Mouse (Mus musculus) hindbrain, embryonic 11.5 days (tissue): ENCODE data around the gene Rasl10a. TPM values are rescaled to one million over a fixed set of nuclear protein-coding genes. Genes with fewer than 3 reads are reported as not detected.

ENCODE experiments used
- ATAC-seq: fragments of 200-750 bp; cut with Nextera tagmentation; 2 replicates; pipeline ENCODE4 v1.8.0; 2017; ENCODE audit warnings: mild to moderate bottlenecking, moderate TSS enrichment, moderate library complexity; ENCODE audit not compliant: low FRiP score
- DNase-seq: peaks from one replicate; pipeline ENCODE4 v3.0.0-alpha.2; 2015; ENCODE audit warnings: low spot score
- H3K27ac ChIP-seq: fragments of 300-500 bp; sonication (generic); 2 replicates; pipeline ENCODE4 v1.5.1; 2014; ENCODE audit warnings: mild to moderate bottlenecking, low read depth, low read length
- H3K27me3 ChIP-seq: fragments of 300-500 bp; sonication (generic); 2 replicates; pipeline ENCODE4 v1.6.1; 2014; ENCODE audit warnings: mild to moderate bottlenecking, low read length, moderate library complexity, mixed read lengths; ENCODE audit not compliant: control insufficient read depth, insufficient read depth
- H3K36me3 ChIP-seq: fragments of 300-500 bp; sonication (generic); 2 replicates; pipeline ENCODE4 v1.6.1; 2014; ENCODE audit warnings: mild to moderate bottlenecking, low read length, moderate library complexity, mixed read lengths; ENCODE audit not compliant: control insufficient read depth, insufficient read depth
- H3K4me1 ChIP-seq: fragments of 300-500 bp; sonication (generic); replicated peaks from 2 replicates; pipeline ENCODE4 v1.6.1; 2014; ENCODE audit warnings: low read length, mixed read lengths; ENCODE audit not compliant: control insufficient read depth, insufficient read depth
- H3K4me2 ChIP-seq: fragments of 300-500 bp; sonication (generic); replicated peaks from 2 replicates; pipeline ENCODE4 v1.6.1; 2014; ENCODE audit warnings: mild to moderate bottlenecking, low read depth, low read length
- H3K4me3 ChIP-seq: fragments of 300-500 bp; sonication (generic); 2 replicates; pipeline ENCODE4 v1.5.1; 2014; ENCODE audit warnings: low read depth, low read length
- H3K9ac ChIP-seq: fragments of 300-500 bp; sonication (generic); 2 replicates; pipeline ENCODE4 v1.6.1; 2014; ENCODE audit warnings: low read depth, low read length
- H3K9me3 ChIP-seq: fragments of 300-500 bp; sonication (generic); 2 replicates; pipeline ENCODE4 v1.6.1; 2016; ENCODE audit warnings: low read length; ENCODE audit not compliant: control insufficient read depth
- WGBS: fragments of 180-500 bp; shearing (Covaris S2); extraction: QIAGEN DNeasy Blood & Tissue Kit; methylation state at CpG from one replicate; pipeline ENCODE4 v1.1.7; 2014; 5-methylcytosine and 5-hydroxymethylcytosine counted together
- polyA plus RNA-seq: library from polyadenylated mRNA; unstranded; fragments of >200 nt; fragmentation: Nextera tagmentation; extraction: Ambion mirVana; gene quantifications from 2 replicates; pipeline ENCODE4 v1.2.1, GENCODE M21; 2014

Gene Rasl10a
- polyA plus RNA-seq, 1 experiment from 2014 or later, result 0.46 TPM

DNA sequence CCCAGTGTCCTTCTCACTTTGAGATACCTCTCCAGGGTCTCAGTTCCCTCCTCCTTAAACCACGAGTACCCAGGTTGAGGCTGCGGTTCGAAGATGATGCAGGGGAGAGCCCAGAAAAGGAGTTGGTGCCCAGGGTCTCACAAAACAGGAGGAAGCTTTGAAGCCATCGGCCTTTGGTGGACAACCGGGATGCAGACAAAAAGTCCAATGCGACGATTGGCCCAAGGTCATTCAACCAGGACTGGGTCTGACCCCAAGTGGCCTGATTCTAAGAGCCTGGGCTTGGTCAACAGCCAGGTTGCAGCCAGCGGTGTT is 430 bp upstream of the Rasl10a start:
- peaks cover 23% of the 10 kb centered on the region for H3K4me1 ChIP-seq
- no peak for DNase-seq
- 14% methylated on average over 8 of the region's 8 CpGs for WGBS

GRCm38 (mm10) chr11:5058783-5059182 is 855 bp downstream of the Rasl10a start:
- H3K36me3 ChIP-seq, result no peaks in the 10 kb centered on the region
- no peak overlapping the region for H3K27ac ChIP-seq
- peaks cover 81% of the 10 kb centered on the region for H3K27me3 ChIP-seq
- H3K4me2 ChIP-seq, result no peak overlapping the region
- H3K4me3 ChIP-seq, result no peak overlapping the region
- WGBS, result 42% methylated on average over 9 of the region's 9 CpGs
- H3K9me3 ChIP-seq, result no peaks in the 10 kb centered on the region
- ATAC-seq (no peak), DNase-seq (no peak)
- H3K9ac ChIP-seq, result no peak overlapping the region
- H3K4me1 ChIP-seq, result peaks cover 26% of the 10 kb centered on the region

More for the DNA sequence above, 430 bp upstream of the Rasl10a start:
- Histone ChIP-seq H3K27me3 (peaks cover 68% of the 10 kb centered on the region), H3K4me3 (peak overlapping the region; percentile 45), H3K27ac (no peak overlapping the region), H3K9ac (peak overlapping the region; percentile 48; the same call in 1 of the 2 replicates), H3K9me3 (no peaks in the 10 kb centered on the region), H3K4me2 (peak overlapping the region; percentile 87), H3K36me3 (no peaks in the 10 kb centered on the region)
- ATAC-seq, result no peak

DNA sequence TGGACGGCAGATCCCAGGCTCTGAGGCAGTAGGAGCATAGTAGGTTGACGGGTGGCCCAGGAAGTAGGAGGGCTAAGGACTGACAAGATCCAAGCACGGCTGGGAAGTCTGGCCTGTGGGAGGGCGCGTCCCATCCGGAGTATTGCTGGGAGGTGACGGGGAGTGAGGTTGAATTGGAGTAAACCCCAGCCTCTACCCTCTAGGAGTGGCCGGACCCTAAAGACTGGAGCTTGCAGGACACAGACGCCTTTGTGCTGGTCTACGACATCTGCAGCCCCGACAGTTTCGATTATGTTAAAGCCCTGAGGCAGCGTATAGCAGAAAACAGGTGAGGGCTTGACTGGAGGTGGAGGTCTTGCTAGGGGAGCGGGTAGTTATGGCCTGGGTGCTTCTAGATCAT is 1.3 kb downstream of the Rasl10a start:
- Histone ChIP-seq H3K4me2 (no peak overlapping the region), H3K4me1 (peaks cover 26% of the 10 kb centered on the region), H3K27ac (no peak overlapping the region), H3K9me3 (no peaks in the 10 kb centered on the region), H3K9ac (no peak overlapping the region), H3K36me3 (no peaks in the 10 kb centered on the region), H3K27me3 (peaks cover 85% of the 10 kb centered on the region), H3K4me3 (no peak overlapping the region)
- ATAC-seq, result no peak
- WGBS, result 28% methylated on average over 14 of the region's 14 CpGs
- no peak for DNase-seq

DNA sequence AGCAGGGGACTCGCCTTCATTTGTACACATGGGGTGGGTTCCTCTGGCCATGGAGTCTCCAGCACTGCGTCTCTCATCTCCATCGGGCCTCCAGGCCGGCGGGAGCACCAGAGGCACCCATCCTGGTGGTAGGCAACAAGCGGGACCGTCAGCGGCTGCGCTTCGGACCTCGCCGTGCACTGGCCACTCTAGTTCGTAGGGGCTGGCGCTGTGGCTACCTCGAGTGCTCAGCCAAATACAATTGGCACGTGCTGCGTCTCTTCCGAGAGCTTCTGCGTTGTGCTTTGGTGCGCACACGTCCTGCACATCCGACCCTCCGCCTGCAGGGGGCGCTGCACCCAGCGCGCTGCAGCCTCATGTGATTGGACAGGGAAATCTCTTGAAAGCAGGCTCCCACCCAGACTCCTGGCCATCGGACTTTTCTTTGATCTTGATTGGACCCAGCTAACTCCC is 1.8 kb downstream of the Rasl10a start:
- H3K4me3 ChIP-seq, result no peak overlapping the region
- WGBS, result 9% methylated on average over 27 of the region's 27 CpGs
- peaks cover 26% of the 10 kb centered on the region for H3K4me1 ChIP-seq

GRCm38 (mm10) chr11:5060756-5061412 is 3.0 kb downstream of the Rasl10a start:
- H3K4me1 ChIP-seq, result peaks cover 26% of the 10 kb centered on the region
- ATAC-seq (peak; percentile 0; the same call in 1 of the 2 replicates), DNase-seq (peak; percentile 42)
- no peak overlapping the region for H3K27ac ChIP-seq
- H3K27me3 ChIP-seq, result peaks cover 83% of the 10 kb centered on the region
- H3K4me2 ChIP-seq, result peak overlapping the region; percentile 67
- H3K36me3 ChIP-seq, result no peaks in the 10 kb centered on the region
- H3K4me3 ChIP-seq, result peak overlapping the region; percentile 35
- H3K9ac ChIP-seq, result peak overlapping the region; percentile 31; the same call in 1 of the 2 replicates
- WGBS, result 41% methylated on average over 28 of the region's 28 CpGs
- no peaks in the 10 kb centered on the region for H3K9me3 ChIP-seq

More for the DNA sequence above, 1.8 kb downstream of the Rasl10a start:
- no peak overlapping the region for H3K4me2 ChIP-seq
- no peak overlapping the region for H3K9ac ChIP-seq
- peak; percentile 76 for DNase-seq
- ATAC-seq, result no peak
- H3K27ac ChIP-seq, result no peak overlapping the region
- H3K9me3 ChIP-seq, result no peaks in the 10 kb centered on the region
- H3K27me3 ChIP-seq, result peaks cover 88% of the 10 kb centered on the region
- H3K36me3 ChIP-seq, result no peaks in the 10 kb centered on the region

DNA sequence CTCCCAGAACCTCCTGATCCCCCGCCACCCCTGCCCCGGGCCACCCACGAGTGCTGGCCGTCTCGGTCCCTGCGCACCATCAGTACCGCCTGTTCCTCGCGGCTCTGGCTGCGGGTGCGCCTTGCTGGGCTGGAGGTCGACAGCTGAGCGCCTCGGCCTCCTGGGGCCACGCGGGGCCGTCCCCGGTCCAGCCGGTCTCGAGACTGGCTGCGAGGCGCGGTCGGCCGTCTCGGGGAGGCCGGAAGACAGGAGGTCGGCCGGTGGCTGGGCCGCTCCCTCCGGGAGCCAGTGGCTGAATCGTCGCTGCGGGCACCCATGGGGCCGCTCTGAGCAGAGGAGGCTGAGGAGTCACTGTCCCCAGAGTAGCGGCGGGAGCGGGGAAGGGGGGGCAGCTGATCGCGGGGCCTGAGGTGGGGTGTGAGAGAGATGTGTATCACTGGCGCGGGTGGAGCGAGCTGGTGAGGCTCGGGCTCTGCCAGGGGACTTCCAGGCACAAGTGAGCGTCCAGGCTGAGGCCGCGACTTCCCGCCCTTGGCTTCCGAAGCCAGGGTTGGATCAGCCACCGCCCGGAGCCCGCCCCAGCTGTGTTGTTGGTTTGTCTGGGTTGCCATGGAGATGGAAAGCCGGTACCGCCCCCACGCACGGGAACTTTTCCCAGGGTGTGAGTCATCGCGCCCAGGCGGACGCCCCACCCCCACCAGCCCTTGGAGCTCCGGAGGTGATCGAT is 3.6 kb downstream of the Rasl10a start:
- Histone ChIP-seq H3K36me3 (no peaks in the 10 kb centered on the region), H3K27ac (no peak overlapping the region), H3K27me3 (peaks cover 76% of the 10 kb centered on the region), H3K4me2 (peak overlapping the region; percentile 67), H3K4me3 (peak overlapping the region; percentile 35), H3K9me3 (no peaks in the 10 kb centered on the region), H3K9ac (peak overlapping the region; percentile 31; the same call in 1 of the 2 replicates), H3K4me1 (peaks cover 26% of the 10 kb centered on the region)
- under 1% methylated on average over 59 of the region's 62 CpGs for WGBS
- DNase-seq (peak; percentile 80), ATAC-seq (peak; percentile 17)

DNA sequence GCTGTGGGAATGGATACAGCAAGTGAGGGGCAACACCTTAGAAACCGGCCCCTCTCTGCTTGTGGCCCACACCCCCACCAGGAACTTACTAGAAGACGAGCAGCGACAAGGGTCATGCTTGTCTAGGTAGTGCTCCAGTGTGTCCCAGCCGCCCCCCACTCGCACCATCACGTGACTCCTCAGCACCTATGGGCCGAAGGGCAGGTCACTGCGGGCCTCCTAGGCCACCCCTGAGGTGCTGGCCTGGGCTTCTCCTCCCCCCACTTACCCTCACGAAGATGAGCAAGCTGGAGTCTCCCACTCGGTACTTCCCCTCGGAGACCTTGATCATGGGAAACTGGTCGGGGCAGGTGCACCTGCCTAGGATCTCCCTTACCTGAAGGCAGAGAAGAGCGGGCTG is 4.4 kb downstream of the Rasl10a start:
- Histone ChIP-seq H3K36me3 (no peaks in the 10 kb centered on the region), H3K27ac (no peak overlapping the region), H3K27me3 (peaks cover 68% of the 10 kb centered on the region), H3K4me2 (peak overlapping the region; percentile 67), H3K9ac (no peak overlapping the region), H3K9me3 (no peaks in the 10 kb centered on the region), H3K4me3 (peak overlapping the region; percentile 35), H3K4me1 (peaks cover 24% of the 10 kb centered on the region)
- ATAC-seq, result no peak
- 12% methylated on average over 13 of the region's 13 CpGs for WGBS
- DNase-seq, result no peak

- DNase-seq, result no peak
- Histone ChIP-seq H3K4me2 (no peak overlapping the region; the same call in 1 of the 2 replicates), H3K27ac (no peak overlapping the region), H3K36me3 (no peaks in the 10 kb centered on the region), H3K9me3 (no peaks in the 10 kb centered on the region), H3K4me1 (peaks cover 24% of the 10 kb centered on the region), H3K9ac (no peak overlapping the region), H3K27me3 (peaks cover 62% of the 10 kb centered on the region), H3K4me3 (no peak overlapping the region)
- WGBS, result 61% methylated on average over 13 of the region's 13 CpGs
- no peak for ATAC-seq
These were observed 5.1 kb downstream of the Rasl10a start for GRCm38 (mm10) chr11:5062860-5063505.
